Mouse (Mus musculus) forebrain, embryonic 11.5 days (tissue): ENCODE results near the gene Psmf1. TPM values are rescaled to one million over a fixed set of nuclear protein-coding genes. Genes with fewer than 3 reads are reported as not detected.

Experiments
- ATAC-seq: fragments of 200-750 bp; cut with Nextera tagmentation; replicated peaks from 2 replicates; pipeline ENCODE4 v1.8.0; 2017; ENCODE audit warnings: moderate TSS enrichment; ENCODE audit not compliant: low FRiP score
- DNase-seq: peaks from one replicate; pipeline ENCODE4 v3.0.0-alpha.2; 2017; ENCODE audit warnings: low spot score
- H3K27ac ChIP-seq: fragments of 300-500 bp; sonication (generic); 2 replicates; pipeline ENCODE4 v1.5.1; 2014; ENCODE audit warnings: low read depth, low read length
- H3K27me3 ChIP-seq: fragments of 300-500 bp; sonication (generic); 2 replicates; pipeline ENCODE4 v1.6.1; 2014; ENCODE audit warnings: mild to moderate bottlenecking, low read length, mixed read lengths; ENCODE audit not compliant: control insufficient read depth, insufficient read depth
- H3K36me3 ChIP-seq: fragments of 300-500 bp; sonication (generic); 2 replicates; pipeline ENCODE4 v1.6.1; 2014; ENCODE audit warnings: mild to moderate bottlenecking, low read length, moderate library complexity, mixed read lengths; ENCODE audit not compliant: control insufficient read depth, insufficient read depth
- H3K4me1 ChIP-seq: fragments of 300-500 bp; sonication (generic); replicated peaks from 2 replicates; pipeline ENCODE4 v1.6.1; 2014; ENCODE audit warnings: low read length, mixed read lengths; ENCODE audit not compliant: control insufficient read depth, insufficient read depth
- H3K4me2 ChIP-seq: fragments of 300-500 bp; sonication (generic); 2 replicates; pipeline ENCODE4 v1.6.1; 2014; ENCODE audit warnings: low read depth, mild to moderate bottlenecking, low read length, moderate library complexity, mixed read lengths; ENCODE audit not compliant: severe bottlenecking
- H3K4me3 ChIP-seq: fragments of 300-500 bp; sonication (generic); 2 replicates; pipeline ENCODE4 v1.5.1; 2014; ENCODE audit warnings: low read depth, low read length
- H3K9ac ChIP-seq: fragments of 300-500 bp; sonication (generic); 2 replicates; pipeline ENCODE4 v1.6.1; 2014; ENCODE audit warnings: low read length
- H3K9me3 ChIP-seq: fragments of 300-500 bp; sonication (generic); 2 replicates; pipeline ENCODE4 v1.6.1; 2016; ENCODE audit warnings: low read length, mixed read lengths; ENCODE audit not compliant: control insufficient read depth
- WGBS: fragments of 180-500 bp; shearing (Covaris S2); extraction: QIAGEN DNeasy Blood & Tissue Kit; methylation state at CpG from one replicate; pipeline ENCODE4 v1.1.7; 2014; 5-methylcytosine and 5-hydroxymethylcytosine counted together
- polyA plus RNA-seq: library from polyadenylated mRNA; unstranded; fragments of >200 nt; fragmentation: Nextera tagmentation; extraction: Ambion mirVana; gene quantifications from 2 replicates; pipeline ENCODE4 v1.2.1, GENCODE M21; 2014

Gene Psmf1
- polyA plus RNA-seq, 1 experiment from 2014 or later = 46.8 TPM

- H3K9me3 ChIP-seq = no peaks in the 10 kb centered on the region
- no peak for DNase-seq
- no peak overlapping the region for H3K4me2 ChIP-seq
- H3K9ac ChIP-seq = no peak overlapping the region
- no peak for ATAC-seq
- 92% methylated on average over 4 of the region's 4 CpGs for WGBS
- H3K27me3 ChIP-seq = no peaks in the 10 kb centered on the region
- H3K36me3 ChIP-seq = no peaks in the 10 kb centered on the region; the same call in 1 of the 2 replicates
- no peak overlapping the region for H3K27ac ChIP-seq
- H3K4me3 ChIP-seq = no peak overlapping the region
- no peaks in the 10 kb centered on the region for H3K4me1 ChIP-seq
Measured at GRCm38 (mm10) chr2:151715526-151715925, 28.5 kb downstream of the Psmf1 start.

GRCm38 (mm10) chr2:151712647-151713046 lies 31.3 kb downstream of the Psmf1 start:
- Histone ChIP-seq H3K4me1 (no peaks in the 10 kb centered on the region), H3K27ac (no peak overlapping the region), H3K36me3 (no peaks in the 10 kb centered on the region), H3K27me3 (no peaks in the 10 kb centered on the region), H3K4me2 (no peak overlapping the region), H3K9ac (no peak overlapping the region), H3K4me3 (no peak overlapping the region), H3K9me3 (no peaks in the 10 kb centered on the region)
- 42% methylated on average over 3 of the region's 3 CpGs for WGBS
- ATAC-seq (no peak), DNase-seq (no peak)

- Histone ChIP-seq H3K27ac (no peak overlapping the region), H3K4me2 (peak overlapping the region; percentile 79), H3K4me3 (peak overlapping the region; percentile 53), H3K36me3 (no peaks in the 10 kb centered on the region), H3K9ac (peak overlapping the region; percentile 70), H3K27me3 (peaks cover 20% of the 10 kb centered on the region; the same call in 1 of the 2 replicates), H3K9me3 (no peaks in the 10 kb centered on the region), H3K4me1 (0 out of 2 replicates have a peak, but pooled peaks cover 4% of the 10 kb centered on the region)
- DNase-seq = no peak
- under 1% methylated on average over 15 of the region's 17 CpGs for WGBS
- ATAC-seq = peak; percentile 65
Measured at GRCm38 (mm10) chr2:151702851-151703190, 41.2 kb downstream of the Psmf1 start.

GRCm38 (mm10) chr2:151702146-151702850 lies 41.7 kb downstream of the Psmf1 start:
- H3K27ac ChIP-seq = no peak overlapping the region
- ATAC-seq (peak; percentile 90), DNase-seq (peak; percentile 83)
- H3K4me1 ChIP-seq = 0 out of 2 replicates have a peak, but pooled peaks cover 4% of the 10 kb centered on the region
- peak overlapping the region; percentile 79 for H3K4me2 ChIP-seq
- no peaks in the 10 kb centered on the region for H3K9me3 ChIP-seq
- no peaks in the 10 kb centered on the region for H3K36me3 ChIP-seq
- peak overlapping the region; percentile 53 for H3K4me3 ChIP-seq
- WGBS = 0% methylated on average over 74 of the region's 97 CpGs
- peaks cover 20% of the 10 kb centered on the region; the same call in 1 of the 2 replicates for H3K27me3 ChIP-seq
- H3K9ac ChIP-seq = peak overlapping the region; percentile 70

- H3K27ac ChIP-seq = no peak within 1 kb of the TSS
- ATAC-seq (peak; percentile 41; the same call in 1 of the 2 replicates), DNase-seq (no peak)
- no peaks in the 10 kb centered on the region for H3K9me3 ChIP-seq
- H3K9ac ChIP-seq = peak within 1 kb of the TSS; percentile 70
- 3% methylated on average over 24 of the region's 25 CpGs for WGBS
- peak within 1 kb of the TSS; percentile 53 for H3K4me3 ChIP-seq
- H3K4me2 ChIP-seq = peak within 1 kb of the TSS; percentile 79
- peaks cover 20% of the 10 kb centered on the region; the same call in 1 of the 2 replicates for H3K27me3 ChIP-seq
- H3K36me3 ChIP-seq = no peaks in the 10 kb centered on the region
- 0 out of 2 replicates have a peak, but pooled peaks cover 4% of the 10 kb centered on the region for H3K4me1 ChIP-seq
Measured at GRCm38 (mm10) chr2:151701231-151702145, 42.5 kb downstream of the Psmf1 start, which contains the start of gene Tmem74b. TSS of gene Tmem74b (plus strand) at chr2:151702008.

GRCm38 (mm10) chr2:151682976-151683375 lies 61.0 kb downstream of the Psmf1 start:
- no peak overlapping the region for H3K9ac ChIP-seq

GRCm38 (mm10) chr2:151682357-151682756 lies 61.6 kb downstream of the Psmf1 start:
- H3K36me3 ChIP-seq = no peaks in the 10 kb centered on the region
- H3K4me3 ChIP-seq = no peak overlapping the region
- no peak overlapping the region for H3K9ac ChIP-seq
- H3K27ac ChIP-seq = no peak overlapping the region
- no peak overlapping the region for H3K4me2 ChIP-seq
- WGBS = 73% methylated on average over 3 of the region's 3 CpGs
- peak; percentile 65; the same call in 1 of the 2 replicates for ATAC-seq
- no peaks in the 10 kb centered on the region for H3K9me3 ChIP-seq
- H3K4me1 ChIP-seq = no peaks in the 10 kb centered on the region
- peak; percentile 64 for DNase-seq
- no peaks in the 10 kb centered on the region for H3K27me3 ChIP-seq

More at GRCm38 (mm10) chr2:151682976-151683375, 61.0 kb downstream of the Psmf1 start:
- Histone ChIP-seq H3K4me1 (no peaks in the 10 kb centered on the region), H3K9me3 (no peaks in the 10 kb centered on the region), H3K36me3 (no peaks in the 10 kb centered on the region), H3K27me3 (no peaks in the 10 kb centered on the region), H3K4me2 (no peak overlapping the region), H3K4me3 (no peak overlapping the region), H3K27ac (no peak overlapping the region)
- WGBS = 88% methylated on average over 4 of the region's 4 CpGs
- DNase-seq = no peak
- no peak for ATAC-seq

GRCm38 (mm10) chr2:151676234-151676633 lies 67.8 kb downstream of the Psmf1 start:
- H3K4me3 ChIP-seq = no peak overlapping the region
- 65% methylated on average over 2 of the region's 2 CpGs for WGBS
- H3K4me2 ChIP-seq = no peak overlapping the region
- H3K9ac ChIP-seq = no peak overlapping the region
- no peaks in the 10 kb centered on the region for H3K27me3 ChIP-seq
- no peaks in the 10 kb centered on the region for H3K9me3 ChIP-seq
- no peak for ATAC-seq
- H3K36me3 ChIP-seq = no peaks in the 10 kb centered on the region
- H3K4me1 ChIP-seq = no peaks in the 10 kb centered on the region
- no peak overlapping the region for H3K27ac ChIP-seq
- DNase-seq = no peak
